Mouse (Mus musculus): ENCODE data around the gene Pms2.

DNA sequence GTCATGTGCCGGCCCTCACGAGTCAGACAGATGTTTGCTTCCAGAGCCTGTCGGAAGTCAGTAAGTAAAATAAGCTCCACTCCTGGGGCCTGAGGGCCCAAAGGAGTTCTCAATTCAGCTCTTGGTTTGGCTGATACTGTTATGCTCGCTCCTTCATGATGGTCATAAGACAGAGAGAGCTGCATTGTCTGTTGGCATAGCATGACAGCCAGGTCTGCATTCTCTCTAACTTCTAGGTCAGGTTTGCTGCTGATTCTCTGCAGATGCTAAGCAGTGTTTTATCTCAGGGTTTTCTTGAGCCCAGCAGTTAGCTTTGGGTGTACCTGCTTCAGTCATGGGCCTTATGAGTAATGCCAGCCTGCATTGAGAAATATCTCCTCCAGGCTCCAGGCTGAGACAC is 19.5 kb downstream of the Pms2 start:
- TF ChIP-seq CTCF (IDR thresholded peaks at IDR 0.05; ENCODE audit: low read depth) = no peak
- no peak for TF ChIP-seq EP300 (IDR thresholded peaks at IDR 0.05; ENCODE audit: low read depth)
